Mouse (Mus musculus) stomach, embryonic 16.5 days (tissue): ENCODE results near the gene Celsr1. TPM values are rescaled to one million over a fixed set of nuclear protein-coding genes. Genes with fewer than 3 reads are reported as not detected.

Source experiments
- ATAC-seq: fragments of 200-750 bp; cut with Nextera tagmentation; 2 replicates; pipeline ENCODE4 v1.8.0; 2017; ENCODE audit warnings: moderate number of reproducible peaks, moderate TSS enrichment; ENCODE audit not compliant: insufficient read depth, low FRiP score
- H3K27ac ChIP-seq: fragments of 300-500 bp; sonication (generic); 2 replicates; pipeline ENCODE4 v1.5.1; 2014; ENCODE audit warnings: low read length
- H3K27me3 ChIP-seq: fragments of 300-500 bp; sonication (generic); 2 replicates; pipeline ENCODE4 v1.6.1; 2014; ENCODE audit warnings: low read length, control low read depth, mixed read lengths; ENCODE audit not compliant: control insufficient read depth, insufficient read depth
- H3K36me3 ChIP-seq: fragments of 300-500 bp; sonication (generic); 2 replicates; pipeline ENCODE4 v1.6.1; 2014; ENCODE audit warnings: low read length; ENCODE audit not compliant: control insufficient read depth, insufficient read depth
- H3K4me1 ChIP-seq: fragments of 300-500 bp; sonication (generic); 2 replicates; pipeline ENCODE4 v1.6.1; 2014; ENCODE audit warnings: low read length, control low read depth, mixed read lengths; ENCODE audit not compliant: control insufficient read depth, insufficient read depth
- H3K4me2 ChIP-seq: fragments of 300-500 bp; sonication (generic); 2 replicates; pipeline ENCODE4 v1.6.1; 2014; ENCODE audit warnings: low read depth, low read length, mixed read lengths
- H3K4me3 ChIP-seq: fragments of 300-500 bp; sonication (generic); replicated peaks from 2 replicates; pipeline ENCODE4 v1.5.1; 2014; ENCODE audit warnings: mild to moderate bottlenecking, low read length
- H3K9ac ChIP-seq: fragments of 300-500 bp; sonication (generic); 2 replicates; pipeline ENCODE4 v1.6.1; 2014; ENCODE audit warnings: low read length
- H3K9me3 ChIP-seq: fragments of 300-500 bp; sonication (generic); replicated peaks from 2 replicates; pipeline ENCODE4 v1.6.1; 2016; ENCODE audit warnings: low read length, control low read depth; ENCODE audit not compliant: control insufficient read depth
- WGBS: fragments of 180-500 bp; shearing (Covaris S2); extraction: QIAGEN DNeasy Blood & Tissue Kit; methylation state at CpG from one replicate; pipeline ENCODE4 v1.1.7; 2014; 5-methylcytosine and 5-hydroxymethylcytosine counted together
- polyA plus RNA-seq: library from polyadenylated mRNA; unstranded; fragments of >200 nt; fragmentation: Nextera tagmentation; extraction: Ambion mirVana; gene quantifications from 2 replicates; pipeline ENCODE4 v1.2.1, GENCODE M21; 2015

The Celsr1 gene
- polyA plus RNA-seq, 1 experiment from 2014 or later = 2.7 TPM

DNA sequence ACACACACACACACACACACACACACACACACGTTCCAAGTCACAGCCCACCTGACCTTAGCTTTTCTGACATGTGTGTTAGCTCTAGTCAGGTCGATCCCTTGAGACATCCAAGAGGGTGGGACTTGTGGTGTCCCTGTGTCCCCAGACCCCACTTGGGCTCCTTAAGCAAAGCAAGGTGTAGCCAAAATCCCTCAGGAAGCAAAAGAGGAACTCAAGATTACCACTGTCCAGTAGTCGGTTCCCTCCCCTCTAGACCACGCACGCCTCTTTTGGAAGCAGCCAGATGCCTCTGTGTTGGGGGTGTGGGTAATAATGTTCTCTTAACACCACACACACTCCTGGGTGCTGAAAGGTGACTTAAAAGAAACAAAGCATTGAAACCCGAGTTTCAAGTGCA is 80.1 kb downstream of the Celsr1 start:
- H3K9ac ChIP-seq = no peak overlapping the region
- H3K9me3 ChIP-seq = no peaks in the 10 kb centered on the region
- no peak overlapping the region for H3K4me3 ChIP-seq
- no peak overlapping the region for H3K27ac ChIP-seq
- no peaks in the 10 kb centered on the region for H3K27me3 ChIP-seq
- peaks cover 12% of the 10 kb centered on the region; the same call in 1 of the 2 replicates for H3K4me1 ChIP-seq
- 68% methylated on average over 6 of the region's 6 CpGs for WGBS
- ATAC-seq = no peak
- H3K4me2 ChIP-seq = no peak overlapping the region
- no peaks in the 10 kb centered on the region for H3K36me3 ChIP-seq

- WGBS = 66% methylated on average over 16 of the region's 16 CpGs
- ATAC-seq = no peak
- Histone ChIP-seq H3K9me3 (no peaks in the 10 kb centered on the region), H3K9ac (no peak overlapping the region), H3K4me2 (no peak overlapping the region), H3K4me1 (0 out of 2 replicates have a peak, but pooled peaks cover 2% of the 10 kb centered on the region), H3K27me3 (no peaks in the 10 kb centered on the region), H3K27ac (peak overlapping the region; percentile 21; the same call in 1 of the 2 replicates), H3K36me3 (no peaks in the 10 kb centered on the region), H3K4me3 (no peak overlapping the region)
Measured at GRCm38 (mm10) chr15:85949421-85950164, 84.0 kb downstream of the Celsr1 start.

DNA sequence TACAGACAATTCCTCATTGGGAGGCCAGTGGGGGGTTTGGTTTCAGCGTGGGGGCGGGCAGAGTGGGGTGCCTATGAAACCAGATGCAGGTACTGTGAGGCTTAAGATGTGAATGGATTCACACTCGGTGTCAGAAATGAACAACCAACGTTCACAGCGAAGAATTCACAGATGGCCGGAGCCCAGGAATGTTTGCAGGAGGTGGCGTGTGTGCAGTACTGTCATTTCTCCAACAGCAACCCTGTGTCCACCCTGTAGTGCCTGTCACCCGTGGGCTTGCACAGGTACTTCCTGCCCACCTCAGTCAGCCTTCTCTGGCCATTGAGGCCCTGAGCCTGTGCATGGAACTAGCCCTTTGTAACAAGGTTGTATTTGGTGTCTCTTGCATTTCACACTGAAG is 85.6 kb downstream of the Celsr1 start:
- H3K27ac ChIP-seq = no peak overlapping the region
- H3K4me2 ChIP-seq = no peak overlapping the region
- 0 out of 2 replicates have a peak, but pooled peaks cover 2% of the 10 kb centered on the region for H3K4me1 ChIP-seq
- no peak overlapping the region for H3K4me3 ChIP-seq
- H3K36me3 ChIP-seq = no peaks in the 10 kb centered on the region
- H3K9ac ChIP-seq = no peak overlapping the region
- no peaks in the 10 kb centered on the region for H3K27me3 ChIP-seq
- ATAC-seq = no peak
- WGBS = 70% methylated on average over 8 of the region's 8 CpGs
- no peaks in the 10 kb centered on the region for H3K9me3 ChIP-seq

GRCm38 (mm10) chr15:85947541-85947940 is 86.0 kb downstream of the Celsr1 start:
- Histone ChIP-seq H3K4me3 (no peak overlapping the region), H3K4me2 (no peak overlapping the region), H3K9ac (no peak overlapping the region), H3K4me1 (0 out of 2 replicates have a peak, but pooled peaks cover 2% of the 10 kb centered on the region), H3K36me3 (no peaks in the 10 kb centered on the region), H3K27ac (no peak overlapping the region), H3K9me3 (no peaks in the 10 kb centered on the region), H3K27me3 (no peaks in the 10 kb centered on the region)
- 63% methylated on average over 9 of the region's 9 CpGs for WGBS
- no peak for ATAC-seq

DNA sequence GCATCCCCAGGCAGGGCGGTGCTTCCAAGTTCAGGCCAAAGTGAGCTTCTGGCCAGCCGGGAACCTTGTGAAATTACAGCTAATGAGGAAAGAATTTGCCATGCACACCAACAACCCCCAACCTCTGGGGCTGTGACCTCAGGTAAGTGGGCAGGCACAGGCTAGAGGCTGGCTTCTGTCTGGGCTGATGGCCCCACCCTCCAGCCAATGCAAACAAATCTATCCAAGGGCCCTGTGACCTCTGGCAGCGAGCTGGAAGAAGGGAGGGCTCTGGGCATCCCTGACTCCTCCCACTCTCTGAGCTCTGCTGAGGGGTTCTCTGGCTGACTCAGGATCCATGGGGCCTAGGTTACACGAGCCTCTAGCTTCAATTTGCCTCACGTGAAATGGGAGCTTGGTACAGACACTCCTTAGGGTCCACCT is 97.9 kb downstream of the Celsr1 start:
- peak; percentile 88 for ATAC-seq

DNA sequence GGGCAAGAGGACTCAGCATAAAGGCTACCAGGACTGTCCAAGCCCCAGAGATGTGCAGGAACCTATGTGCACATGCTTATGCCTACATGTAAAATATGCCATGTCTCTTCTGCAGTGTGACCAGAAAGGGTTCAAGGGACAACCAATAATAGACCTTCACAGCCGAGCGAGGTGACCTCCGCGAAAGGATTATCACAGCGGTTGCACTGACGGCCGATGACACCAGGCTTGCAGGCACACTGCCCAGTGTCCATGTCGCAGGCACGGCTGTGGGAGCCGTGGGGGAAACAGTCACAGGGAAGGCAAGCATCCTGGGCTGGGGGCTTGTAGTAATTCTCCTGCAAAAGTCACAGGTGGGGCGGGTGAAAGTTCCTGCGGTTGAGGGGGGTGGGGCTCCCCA is 105.4 kb downstream of the Celsr1 start:
- Histone ChIP-seq H3K9ac (no peak overlapping the region), H3K9me3 (no peaks in the 10 kb centered on the region), H3K27me3 (no peaks in the 10 kb centered on the region), H3K4me3 (no peak overlapping the region), H3K27ac (no peak overlapping the region), H3K4me1 (no peaks in the 10 kb centered on the region), H3K36me3 (no peaks in the 10 kb centered on the region), H3K4me2 (no peak overlapping the region)
- no peak for ATAC-seq
- 81% methylated on average over 12 of the region's 12 CpGs for WGBS

More for the DNA sequence above, 97.9 kb downstream of the Celsr1 start:
- Histone ChIP-seq H3K9ac (no peak overlapping the region), H3K9me3 (no peaks in the 10 kb centered on the region), H3K27me3 (no peaks in the 10 kb centered on the region), H3K4me2 (no peak overlapping the region), H3K4me3 (no peak overlapping the region), H3K36me3 (no peaks in the 10 kb centered on the region), H3K4me1 (peaks cover 12% of the 10 kb centered on the region; the same call in 1 of the 2 replicates), H3K27ac (no peak overlapping the region)
- 11% methylated on average over 5 of the region's 5 CpGs for WGBS

DNA sequence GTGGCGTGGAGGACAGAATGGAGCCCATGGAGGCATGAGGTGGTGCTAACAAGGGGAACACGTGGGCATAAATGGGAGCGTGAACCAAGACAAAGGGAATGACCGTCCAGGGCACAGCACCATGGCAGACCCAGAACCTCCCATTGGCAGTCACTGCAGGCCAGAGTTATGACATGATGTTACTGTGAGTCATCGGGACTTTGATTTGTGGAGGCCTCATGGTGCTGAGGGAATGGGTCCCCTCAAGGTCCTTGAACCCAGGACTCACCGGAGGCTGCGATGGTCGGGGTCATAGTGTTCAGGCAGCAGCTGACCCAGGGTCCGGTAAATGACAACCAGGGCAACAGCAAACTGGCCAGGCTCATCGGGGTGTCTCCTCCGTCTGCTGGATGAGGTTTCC is 111.7 kb downstream of the Celsr1 start:
- Histone ChIP-seq H3K4me3 (no peak overlapping the region), H3K9ac (no peak overlapping the region), H3K9me3 (no peaks in the 10 kb centered on the region), H3K27me3 (no peaks in the 10 kb centered on the region), H3K27ac (no peak overlapping the region), H3K36me3 (no peaks in the 10 kb centered on the region), H3K4me2 (no peak overlapping the region), H3K4me1 (no peaks in the 10 kb centered on the region)
- ATAC-seq = no peak
- WGBS = 91% methylated on average over 11 of the region's 11 CpGs

DNA sequence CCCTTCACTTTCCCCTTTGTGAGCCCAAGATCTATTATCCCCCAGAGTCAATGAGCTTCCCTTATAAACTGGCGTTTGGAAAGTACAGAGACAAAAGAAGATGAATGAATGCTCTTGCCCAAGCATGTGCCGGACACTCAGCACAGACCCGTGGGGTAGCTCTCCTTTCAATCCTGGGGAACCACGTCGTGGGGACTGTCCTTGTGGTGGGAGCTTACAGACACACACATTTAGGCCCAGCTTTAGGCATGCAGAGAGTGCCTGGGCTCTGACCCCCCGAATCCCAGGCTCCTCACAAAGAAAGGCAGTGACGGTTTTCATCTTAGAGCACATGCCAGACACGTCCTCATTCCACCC is 113.7 kb downstream of the Celsr1 start:
- H3K9ac ChIP-seq = no peak overlapping the region
- H3K9me3 ChIP-seq = no peaks in the 10 kb centered on the region
- WGBS = 62% methylated on average over 8 of the region's 8 CpGs
- H3K4me3 ChIP-seq = no peak overlapping the region
- H3K27me3 ChIP-seq = no peaks in the 10 kb centered on the region
- H3K4me1 ChIP-seq = no peaks in the 10 kb centered on the region
- no peak for ATAC-seq
- no peak overlapping the region for H3K27ac ChIP-seq
- H3K36me3 ChIP-seq = no peaks in the 10 kb centered on the region
- no peak overlapping the region for H3K4me2 ChIP-seq

DNA sequence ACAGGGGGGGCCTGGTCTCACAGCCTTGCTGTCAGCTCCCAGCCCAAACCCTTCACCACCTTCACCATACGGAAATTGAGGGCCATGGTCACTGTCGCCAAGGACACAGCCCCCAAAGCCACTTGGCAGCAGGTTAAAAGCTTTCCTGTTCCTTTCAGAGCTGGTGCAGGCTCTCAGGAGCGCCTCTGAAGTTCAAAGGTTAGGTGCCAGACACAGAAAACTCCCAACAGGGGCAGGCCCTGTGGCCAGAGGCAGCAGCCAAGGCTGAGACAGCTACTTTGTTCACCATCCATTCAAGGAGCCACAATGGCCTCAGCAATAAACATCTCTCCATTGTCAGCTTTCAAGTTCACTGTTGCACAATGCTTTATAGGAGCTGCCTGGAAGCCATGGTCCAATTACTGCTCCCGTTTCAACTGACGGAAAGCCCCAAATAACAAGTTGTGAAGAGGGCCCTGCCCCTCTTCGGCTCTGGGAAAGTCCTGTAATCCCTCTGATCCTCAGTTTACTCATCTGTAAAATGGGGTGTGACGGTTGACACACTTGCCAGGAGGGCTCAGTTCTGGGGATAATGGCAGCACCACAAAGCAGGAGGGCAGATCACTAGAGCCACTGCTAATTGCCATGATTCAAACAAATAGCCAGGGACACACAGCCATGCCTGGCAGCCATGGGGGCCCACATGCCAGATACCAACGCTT is 114.2 kb downstream of the Celsr1 start:
- WGBS = 67% methylated on average over 8 of the region's 8 CpGs
- H3K4me2 ChIP-seq = no peak overlapping the region
- no peaks in the 10 kb centered on the region for H3K27me3 ChIP-seq
- no peaks in the 10 kb centered on the region for H3K4me1 ChIP-seq
- H3K36me3 ChIP-seq = no peaks in the 10 kb centered on the region
- H3K27ac ChIP-seq = no peak overlapping the region
- H3K9ac ChIP-seq = no peak overlapping the region
- ATAC-seq = no peak
- no peaks in the 10 kb centered on the region for H3K9me3 ChIP-seq
- no peak overlapping the region for H3K4me3 ChIP-seq
